Mouse (Mus musculus): Measurements from ENCODE around the gene Trip4. TPM values are rescaled to one million over a fixed set of nuclear protein-coding genes. Genes with fewer than 3 reads are reported as not detected.

Gene Trip4
- 10 to 100 TPM; 31.2 to 56.7 TPM for polyA plus RNA-seq (2017; shearing (Covaris generic))

DNA sequence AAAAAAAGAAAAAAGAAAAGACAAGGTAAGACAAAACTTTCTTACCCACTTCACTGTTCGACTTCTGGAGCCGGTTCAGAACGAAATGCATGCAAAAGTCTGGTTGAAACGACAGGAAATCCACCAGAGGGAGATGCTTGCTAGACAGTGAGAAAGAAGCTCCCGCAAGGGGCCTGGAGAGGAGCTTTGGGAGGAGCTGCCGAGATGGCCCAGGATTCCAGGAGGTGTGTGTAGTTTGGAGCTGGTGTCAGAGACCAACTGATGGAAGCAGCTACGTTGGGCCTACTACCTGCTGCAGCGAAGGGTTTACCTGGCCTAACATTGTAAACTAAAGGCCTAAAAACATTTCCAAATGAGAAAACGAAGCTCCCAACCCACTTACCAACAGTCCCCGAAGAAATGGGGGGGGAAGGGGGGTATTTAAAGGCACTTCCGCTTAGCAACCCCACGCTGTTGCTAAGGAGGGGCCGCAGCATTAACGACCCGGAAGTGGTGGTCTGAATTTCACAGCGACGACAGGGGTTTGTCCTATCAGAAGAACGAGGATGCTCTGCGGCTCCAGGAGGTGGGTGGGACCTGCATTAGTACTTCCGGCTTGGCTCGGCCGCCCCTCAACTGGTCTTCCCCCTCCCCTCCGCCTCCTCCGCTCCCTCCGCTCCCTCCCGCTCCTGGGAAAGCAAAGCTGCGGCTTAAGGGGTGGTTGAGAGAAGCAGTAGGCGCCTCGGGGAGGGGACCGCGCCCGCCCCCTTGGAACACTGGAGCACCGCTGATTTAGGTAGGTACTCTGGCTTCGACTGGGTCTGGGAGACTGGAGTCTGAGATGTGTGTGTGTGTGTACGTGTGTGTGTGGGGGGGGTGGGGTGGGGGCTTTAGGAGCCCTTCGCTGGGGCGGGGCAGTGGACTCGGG is at the start of gene Trip4, which contains the start of gene Csnk1g1:
Gene Trip4 (minus strand): TSS at position 401 of the 907 bp plus-strand sequence.
Gene Csnk1g1 (plus strand): TSS at position 531 of the 907 bp plus-strand sequence.

DNA sequence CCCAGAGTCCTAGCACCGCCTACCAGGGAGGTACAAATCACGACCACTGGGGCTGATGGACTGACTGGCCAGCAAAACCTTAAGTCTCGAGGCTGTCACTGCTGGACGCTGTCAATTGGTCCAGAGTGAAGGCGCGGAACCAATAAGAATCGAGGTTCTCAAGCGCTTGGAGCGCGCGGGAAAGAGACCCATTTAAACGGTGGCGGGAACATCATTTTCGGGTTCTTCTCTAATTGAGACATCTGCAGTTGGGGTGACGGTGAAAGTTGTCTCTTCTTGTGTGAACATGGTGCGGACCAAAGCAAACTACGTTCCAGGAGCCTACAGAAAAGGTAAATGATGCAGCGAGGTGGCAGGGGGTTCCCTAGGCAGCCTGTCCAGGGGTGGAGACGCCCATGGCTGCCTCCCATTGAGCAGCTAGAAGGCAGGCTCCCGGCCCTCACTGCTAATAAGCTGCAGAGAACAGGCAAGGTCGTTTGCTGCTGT is 18.4 kb downstream of the Trip4 start, which contains the start of gene Pclaf:
Gene Pclaf (plus strand): TSS at position 95 of the 486 bp plus-strand sequence.

DNA sequence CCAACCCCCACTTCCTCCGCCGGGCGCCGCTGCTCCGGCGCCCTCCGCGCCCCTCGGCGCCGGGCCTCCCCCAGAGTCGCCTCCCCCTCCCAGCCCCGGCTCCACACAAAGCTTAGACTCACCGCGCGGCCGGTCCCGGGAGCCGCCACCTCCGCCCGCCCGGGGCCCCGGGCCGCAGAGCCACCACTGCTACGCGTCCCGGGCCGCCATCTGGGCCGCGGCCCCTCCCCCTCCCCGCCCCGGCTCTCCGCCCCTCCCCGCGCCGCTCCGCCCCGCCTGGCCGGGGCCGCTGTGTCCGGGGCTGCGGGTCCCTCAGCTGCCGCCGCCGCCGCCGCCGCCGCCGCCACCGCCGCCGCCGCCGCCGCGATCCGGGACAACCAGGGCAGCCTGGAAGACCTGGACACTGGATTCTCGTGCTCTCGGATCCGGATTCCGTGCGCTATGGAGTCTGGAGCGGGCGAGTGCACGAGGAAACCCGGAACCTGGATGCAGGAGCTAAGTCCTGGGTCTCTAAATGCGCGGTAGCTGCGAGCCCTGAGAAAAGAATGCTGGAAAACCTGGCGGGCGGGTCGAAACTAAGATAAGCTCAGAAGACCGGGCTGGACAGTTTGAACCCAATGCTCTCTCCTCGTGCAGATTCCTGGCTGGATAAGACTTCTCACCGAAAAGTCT is 81.1 kb downstream of the Trip4 start, which contains the start of gene Zfp609:
Gene Zfp609 (minus strand): TSS at position 221 of the 672 bp plus-strand sequence.

Other genes starting within 250 kb of the Trip4 start
- gene Oaz2, start 240.8 kb downstream of the Trip4 start, polyA plus RNA-seq (2017; shearing (Covaris generic)) = 100 to 1,000 TPM in 1 of 2 experiments, 10 to 100 TPM in 1; 91.4 to 133 TPM
- gene Zfp609, start 81.2 kb downstream of the Trip4 start, polyA plus RNA-seq (2017; shearing (Covaris generic)) = 1 to 10 TPM; 3.4 to 5.0 TPM
- 10 to 100 TPM; 30.4 to 48.5 TPM for gene Pclaf, start 18.6 kb downstream of the Trip4 start, polyA plus RNA-seq (2017; shearing (Covaris generic))
- gene Csnk1g1, start 130 bp upstream of the Trip4 start, polyA plus RNA-seq (2017; shearing (Covaris generic)) = 10 to 100 TPM; 31.0 to 37.3 TPM
- 100 to 1,000 TPM; 349 to 508 TPM for gene Ppib, start 151.4 kb upstream of the Trip4 start, polyA plus RNA-seq (2017; shearing (Covaris generic))
- 1 to 10 TPM; 1.4 to 1.7 TPM for gene Snx22, start 160.9 kb upstream of the Trip4 start, polyA plus RNA-seq (2017; shearing (Covaris generic))
- gene Snx1, start 217.8 kb upstream of the Trip4 start, polyA plus RNA-seq (2017; shearing (Covaris generic)) = 10 to 100 TPM; 99.2 to 99.4 TPM
- 100 to 1,000 TPM; 139 to 145 TPM for gene Ciao2a, start 217.8 kb upstream of the Trip4 start, polyA plus RNA-seq (2017; shearing (Covaris generic))
- gene Dapk2, start 249.4 kb upstream of the Trip4 start, polyA plus RNA-seq (2017; shearing (Covaris generic)) = 1 to 10 TPM; 1.0 to 1.2 TPM